Mouse (Mus musculus) adrenal gland, postnatal 14 days (tissue): Measurements from ENCODE around the gene Topors. TPM values are rescaled to one million over a fixed set of nuclear protein-coding genes. Genes with fewer than 3 reads are reported as not detected.
A peak's percentile ranks its signal among the peaks of the same experiment; 100 is the strongest.

Source experiments
- DNase-seq: peaks from one replicate; pipeline ENCODE4 v3.0.0; 2021; ENCODE audit warnings: mixed read lengths
- long read RNA-seq, 2 experiments: library from polyadenylated mRNA; stranded (forward); transcript quantifications; one replicate each; pipeline ENCODE4 v2.0.0; 2021
- total RNA-seq: library from RNA; stranded (reverse); gene quantifications from 2 replicates; pipeline ENCODE4 v1.2.3, GENCODE M21; 2021

Topors gene
- total RNA-seq, result 28.1 TPM in 2 replicates
- long read RNA-seq, experiment 1, transcript Topors-201 (3 exons, 3,856 nt), result major isoform, 27 of 33 reads
- long read RNA-seq, experiment 1, partial matches to known transcripts, result 5 of 33 reads
- long read RNA-seq, experiment 1, other reads (novel, unspliced or antisense), result 1 of 33 reads
- long read RNA-seq, experiment 2, transcript Topors-201 (3 exons, 3,856 nt), result major isoform, 23 of 29 reads
- long read RNA-seq, experiment 2, partial matches to known transcripts, result 3 of 29 reads
- long read RNA-seq, experiment 2, other reads (novel, unspliced or antisense), result 3 of 29 reads

- DNase-seq, result peak; percentile 98
Measured at GRCm38 (mm10) chr4:40269430-40270032, at the start of gene Topors, which contains the start of gene Smim27. Topors (minus strand) TSS chr4:40269850. Smim27 (plus strand) TSS chr4:40269579.

DNA sequence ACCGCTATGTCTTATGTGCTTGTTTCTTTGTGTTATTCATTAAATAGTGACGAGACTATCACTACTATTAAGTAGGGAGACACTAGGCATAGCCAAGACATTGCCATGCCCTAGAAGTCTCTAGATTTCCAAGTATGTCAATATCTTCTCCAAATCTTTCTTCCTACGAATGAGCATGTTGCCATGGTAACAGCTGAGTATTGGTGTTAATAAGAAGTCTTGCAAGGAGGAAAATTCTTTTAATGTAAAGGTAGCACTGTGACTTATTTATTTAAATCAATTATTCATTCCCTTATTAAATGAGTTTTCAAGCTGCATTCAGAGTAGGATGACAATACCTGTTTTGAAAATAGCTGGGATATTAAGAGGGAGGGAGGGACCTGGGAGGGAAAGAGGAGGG, 47.8 kb upstream of the Topors start:
- no peak for DNase-seq

DNA sequence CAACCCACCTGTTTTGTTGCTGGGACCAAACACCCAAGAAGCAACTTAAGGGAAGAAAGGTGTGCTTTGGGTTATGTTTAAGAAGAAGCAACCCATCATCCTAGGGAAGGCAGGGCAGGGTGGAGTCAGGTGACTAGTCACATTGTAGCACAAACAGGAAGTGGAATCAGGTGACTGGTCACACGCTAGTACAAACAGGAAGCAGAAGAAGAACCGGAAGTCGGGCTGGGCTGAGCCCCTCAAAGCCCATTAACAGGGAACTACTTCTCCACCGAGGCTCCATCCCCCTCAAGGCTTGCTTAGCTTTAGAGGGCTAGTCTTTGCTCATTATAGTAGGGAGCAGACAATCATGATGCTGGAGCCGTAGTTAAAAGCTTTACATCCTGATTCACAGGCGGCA, 43.4 kb upstream of the Topors start:
- no peak for DNase-seq

DNA sequence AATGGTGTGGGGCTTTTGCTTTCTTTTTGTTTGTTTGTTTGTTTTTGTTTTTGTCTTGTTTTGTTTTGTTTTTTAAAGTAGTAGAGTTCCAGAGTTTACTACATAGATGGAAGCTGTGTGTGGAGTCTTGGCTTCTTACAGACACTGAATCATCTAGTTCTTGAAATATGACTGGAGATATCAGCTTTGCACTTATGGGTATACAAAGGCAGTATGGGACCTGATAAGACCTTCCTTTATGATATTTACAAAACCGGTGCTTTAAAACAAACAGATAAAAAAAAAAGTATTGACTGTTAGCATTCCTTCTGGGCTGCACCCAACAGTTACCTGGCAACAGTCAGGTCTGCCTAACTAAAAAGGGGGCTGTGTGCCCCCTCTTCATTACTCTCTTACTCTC, 42.6 kb upstream of the Topors start:
- DNase-seq, result no peak

- DNase-seq, result no peak
Measured at GRCm38 (mm10) chr4:40310796-40311383, 41.2 kb upstream of the Topors start.

DNA sequence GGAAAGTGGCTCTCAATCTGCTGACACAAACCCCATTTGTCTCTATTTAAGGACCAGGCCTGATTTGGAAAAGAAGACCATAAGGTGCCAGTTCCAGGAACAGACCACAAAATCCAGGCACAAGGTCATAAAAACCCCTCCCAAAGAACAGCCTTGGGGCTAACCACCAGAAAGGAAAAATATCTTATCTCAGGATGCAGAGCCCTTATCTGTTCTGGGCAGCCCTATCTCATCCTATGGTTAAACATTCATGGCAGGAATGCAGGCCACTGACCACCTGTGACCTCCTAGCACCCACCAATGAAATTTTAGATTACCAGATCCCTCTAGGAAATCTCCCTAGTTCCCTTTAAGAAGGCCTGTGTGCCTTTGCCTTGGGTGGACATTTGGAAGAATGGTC, 40.0 kb upstream of the Topors start:
- DNase-seq, result no peak

- no peak for DNase-seq
Measured at GRCm38 (mm10) chr4:40302445-40303125, 32.9 kb upstream of the Topors start.

- peak; percentile 79 for DNase-seq
Measured at GRCm38 (mm10) chr4:40301076-40301789, 31.6 kb upstream of the Topors start.

GRCm38 (mm10) chr4:40299169-40299568, 29.5 kb upstream of the Topors start:
- DNase-seq, result no peak

DNA sequence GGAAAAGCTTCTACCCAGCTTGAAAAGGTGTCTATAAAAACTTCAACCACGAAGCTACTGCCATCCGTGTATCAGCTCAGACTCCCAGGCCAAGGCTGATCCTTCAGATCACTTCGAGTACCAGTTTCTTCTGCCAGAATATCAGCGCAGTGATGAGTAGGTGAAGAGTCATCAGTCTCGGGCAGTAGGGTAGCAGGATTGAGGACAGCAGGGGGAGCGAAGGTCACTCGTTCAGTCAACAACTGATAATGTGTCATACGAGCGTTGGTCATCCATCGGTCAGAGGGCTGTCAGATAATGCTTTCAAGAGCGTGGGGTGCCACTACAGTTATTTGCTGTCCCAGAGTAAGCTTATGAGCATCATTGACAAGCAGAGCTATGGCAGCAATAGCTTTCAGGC, 21.9 kb upstream of the Topors start:
- peak; percentile 44 for DNase-seq

DNA sequence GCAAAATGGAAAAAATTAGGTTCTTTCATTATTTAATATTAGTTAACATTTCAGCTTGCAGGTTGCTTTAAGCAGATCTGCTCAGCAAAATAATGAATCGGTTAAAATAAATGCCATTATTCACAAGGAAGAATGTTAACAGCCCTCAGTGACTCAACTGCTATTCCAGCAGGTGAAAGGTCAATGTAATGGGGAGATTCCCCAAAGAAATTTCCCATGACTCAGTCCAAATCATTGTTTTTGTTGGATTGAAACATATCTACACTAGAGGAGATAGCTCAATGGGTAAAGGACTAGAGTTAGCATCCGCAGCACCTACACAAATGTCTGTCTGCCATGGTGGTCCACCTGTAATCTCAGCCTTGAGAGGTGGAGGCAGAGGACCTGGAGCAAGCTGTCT, 19.4 kb upstream of the Topors start:
- DNase-seq, result no peak

DNA sequence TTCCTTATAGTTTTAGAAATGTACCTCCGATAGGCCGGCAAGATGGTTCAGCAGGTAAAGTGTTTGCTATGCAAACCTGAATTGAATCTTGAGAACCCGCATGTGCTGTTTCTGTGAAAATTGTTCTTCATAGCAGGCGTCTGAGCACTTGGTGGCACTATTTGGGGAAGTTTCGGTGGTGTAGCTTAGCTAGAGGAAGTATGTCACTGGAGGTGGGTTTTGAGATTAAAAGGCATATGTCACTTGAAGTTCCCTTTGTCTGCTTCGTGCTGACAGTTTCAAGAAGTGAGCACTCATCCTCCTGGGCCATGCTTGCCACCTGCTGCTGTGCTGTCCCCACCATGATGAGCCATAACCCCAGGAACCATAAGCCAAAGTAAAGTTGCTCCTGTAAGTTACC, 17.8 kb upstream of the Topors start:
- no peak for DNase-seq

- DNase-seq, result peak; percentile 84
Measured at GRCm38 (mm10) chr4:40285582-40285981, 15.9 kb upstream of the Topors start.

GRCm38 (mm10) chr4:40279276-40279900, 9.7 kb upstream of the Topors start, which contains the start of gene Ndufb6:
Ndufb6 (minus strand) TSS chr4:40279421.
- peak; percentile 98 for DNase-seq

GRCm38 (mm10) chr4:40278880-40279275, 9.2 kb upstream of the Topors start:
- DNase-seq, result no peak

GRCm38 (mm10) chr4:40268835-40269234, 815 bp downstream of the Topors start:
- DNase-seq, result peak; percentile 48

GRCm38 (mm10) chr4:40268204-40268813, 1.3 kb downstream of the Topors start:
- DNase-seq, result peak; percentile 97

- DNase-seq, result peak; percentile 31
Measured at GRCm38 (mm10) chr4:40267681-40268080, 2.0 kb downstream of the Topors start.

- no peak for DNase-seq
Measured at GRCm38 (mm10) chr4:40264321-40264720, 5.3 kb downstream of the Topors start.

- DNase-seq, result no peak
Measured at GRCm38 (mm10) chr4:40254385-40255103, 15.1 kb downstream of the Topors start.

DNA sequence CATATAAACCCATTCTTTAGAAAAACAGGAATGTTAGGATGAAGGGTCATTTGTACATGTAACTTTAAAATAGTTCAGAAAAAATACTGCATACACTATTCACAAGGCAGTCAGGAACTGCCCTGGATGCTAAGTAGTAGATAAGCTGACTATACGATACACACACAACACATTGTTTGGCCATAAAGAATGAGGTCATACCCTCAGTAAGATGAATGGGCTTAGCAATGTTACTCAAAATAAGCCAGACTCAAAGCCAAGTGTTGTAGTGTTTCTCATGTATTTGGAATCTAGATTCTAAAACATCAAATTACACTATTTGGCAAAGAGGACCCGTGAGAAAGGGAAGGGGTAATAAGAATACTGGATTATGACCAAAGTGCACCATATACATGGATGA, 15.9 kb downstream of the Topors start:
- no peak for DNase-seq
